Mouse (Mus musculus) Patski (cell line): Measurements from ENCODE around the gene Sox2. TPM values are rescaled to one million over a fixed set of nuclear protein-coding genes. Genes with fewer than 3 reads are reported as not detected.
A peak's percentile ranks its signal among the peaks of the same experiment; 100 is the strongest.

ENCODE experiments used
- ATAC-seq: fragments of 100-300 bp; one replicate; pipeline ENCODE4 v1.8.0; 2021
- CTCF ChIA-PET: fragments of 350-600 bp; sonication (Branson Sonifier 250); formaldehyde crosslinking; loops from one replicate; lab custom pipeline; 2022; ENCODE audit warnings: inconsistent platforms; lab: Charles Lee
- POLR2A ChIA-PET: fragments of 350-600 bp; sonication (Branson Sonifier 250); formaldehyde crosslinking; loops from one replicate; lab custom pipeline; 2022; ENCODE audit warnings: antibody characterized with exemption, inconsistent platforms; lab: Charles Lee
- DNase-seq: peaks from one replicate; pipeline ENCODE4 v3.0.0-alpha.2; 2011; ENCODE audit warnings: low read depth, low spot score
- H3K27me3 ChIP-seq: fragments of 371-371 bp; one replicate; pipeline ENCODE4 v1.5.1; 2021
- CTCF ChIP-seq: fragments of 100-300 bp; IDR thresholded peaks from one replicate; pipeline ENCODE4 v1.5.1; 2021
- in situ Hi-C: fragments of 300-500 bp; cut with MboI; formaldehyde crosslinking; loops from 3 replicates; pipeline ENCODE4 v1.11.1; 2018; ENCODE audit warnings: low pct_unique_long_range_greater_than_20kb, mixed read lengths
- polyA plus RNA-seq: library from polyadenylated mRNA; unstranded; gene quantifications from one replicate; pipeline ENCODE4 v1.2.3, GENCODE M21; 2021

Gene Sox2
- polyA plus RNA-seq, 1 experiment from 2014 or later, result 0.17 TPM

GRCm38 (mm10) chr3:34641756-34642497 is 8.3 kb upstream of the Sox2 start:
- peaks cover 79% of the 10 kb centered on the region for H3K27me3 ChIP-seq
- ChIA-PET CTCF (interaction anchor here (1.6 to 5.0 kb wide), 4 partner anchors 410 to 461 kb away, joined by 3 to 19 read pairs (median 4); no protein-coding TSS in a partner anchor), POLR2A (no interaction called here)
- in situ Hi-C loops, result loop anchor here (5.0 to 10.0 kb wide), 4 partner anchors 307 to 845 kb away; no protein-coding TSS in a partner anchor
- DNase-seq, result no peak
- peak; percentile 12 for ATAC-seq
- TF ChIP-seq CTCF, result no peak

GRCm38 (mm10) chr3:34642498-34642941 is 7.7 kb upstream of the Sox2 start:
- ChIA-PET POLR2A (no interaction called here), CTCF (interaction anchor here (1.6 to 5.0 kb wide), 4 partner anchors 410 to 461 kb away, joined by 3 to 19 read pairs (median 4); no protein-coding TSS in a partner anchor)
- TF ChIP-seq CTCF, result no peak
- peak; percentile 70 for ATAC-seq
- H3K27me3 ChIP-seq, result peaks cover 85% of the 10 kb centered on the region
- in situ Hi-C loops, result loop anchor here (5.0 to 10.0 kb wide), 4 partner anchors 308 to 845 kb away; no protein-coding TSS in a partner anchor
- peak; percentile 44 for DNase-seq

- H3K27me3 ChIP-seq, result peaks cover 85% of the 10 kb centered on the region
- DNase-seq, result no peak
Measured at GRCm38 (mm10) chr3:34643067-34643466, 7.1 kb upstream of the Sox2 start.

GRCm38 (mm10) chr3:34643536-34644115 is 6.6 kb upstream of the Sox2 start:
- ATAC-seq, result no peak
- CTCF ChIA-PET, result interaction anchor here (0.9 to 5.0 kb wide), 5 partner anchors 411 to 459 kb away, joined by 3 to 19 read pairs (median 4); no protein-coding TSS in a partner anchor

More at GRCm38 (mm10) chr3:34643067-34643466, 7.1 kb upstream of the Sox2 start:
- in situ Hi-C loops, result loop anchor here (5.0 to 10.0 kb wide), 4 partner anchors 308 to 844 kb away; no protein-coding TSS in a partner anchor
- CTCF ChIA-PET, result interaction anchor here (1.6 to 5.0 kb wide), 4 partner anchors 411 to 460 kb away, joined by 3 to 19 read pairs (median 4); no protein-coding TSS in a partner anchor
- ATAC-seq, result no peak
- POLR2A ChIA-PET, result interaction anchor here (0.6 to 1.8 kb wide), 2 partner anchors 460 to 717 kb away, joined by 4 to 6 read pairs; no protein-coding TSS in a partner anchor
- TF ChIP-seq CTCF, result no peak

GRCm38 (mm10) chr3:34646169-34646568 is 4.0 kb upstream of the Sox2 start:
- no peak for ATAC-seq
- in situ Hi-C loops, result loop anchor here (5.0 to 10.0 kb wide), 3 partner anchors 311 to 451 kb away; no protein-coding TSS in a partner anchor
- ChIA-PET POLR2A (no interaction called here), CTCF (no interaction called here)
- no peak for TF ChIP-seq CTCF
- DNase-seq, result no peak
- H3K27me3 ChIP-seq, result peaks cover 89% of the 10 kb centered on the region

More at GRCm38 (mm10) chr3:34643536-34644115, 6.6 kb upstream of the Sox2 start:
- no peak for TF ChIP-seq CTCF
- in situ Hi-C loops, result loop anchor here (5.0 to 10.0 kb wide), 4 partner anchors 309 to 844 kb away; no protein-coding TSS in a partner anchor
- H3K27me3 ChIP-seq, result peaks cover 83% of the 10 kb centered on the region
- no peak for DNase-seq
- POLR2A ChIA-PET, result interaction anchor here (0.6 to 1.8 kb wide), 2 partner anchors 459 to 716 kb away, joined by 4 to 6 read pairs; no protein-coding TSS in a partner anchor

GRCm38 (mm10) chr3:34647688-34648087 is 2.5 kb upstream of the Sox2 start:
- DNase-seq (no peak), ATAC-seq (no peak)
- no peak for TF ChIP-seq CTCF
- in situ Hi-C loops, result loop anchor here (5.0 to 10.0 kb wide), 3 partner anchors 313 to 450 kb away; no protein-coding TSS in a partner anchor
- H3K27me3 ChIP-seq, result peaks cover 89% of the 10 kb centered on the region
- ChIA-PET POLR2A (no interaction called here), CTCF (interaction anchor here (0.7 to 2.2 kb wide), 7 partner anchors 9 to 456 kb away, joined by 3 to 6 read pairs (median 3); no protein-coding TSS in a partner anchor)

- peaks cover 89% of the 10 kb centered on the region for H3K27me3 ChIP-seq
- CTCF ChIA-PET, result interaction anchor here (0.9 to 2.2 kb wide), 5 partner anchors 9 to 456 kb away, joined by 3 to 5 read pairs (median 3); no protein-coding TSS in a partner anchor
- in situ Hi-C loops, result loop anchor here (5.0 to 10.0 kb wide), 3 partner anchors 313 to 449 kb away; no protein-coding TSS in a partner anchor
- DNase-seq (no peak), ATAC-seq (no peak)
- POLR2A ChIA-PET, result no interaction called here
- no peak for TF ChIP-seq CTCF
Measured at GRCm38 (mm10) chr3:34648105-34648832, 1.9 kb upstream of the Sox2 start.

GRCm38 (mm10) chr3:34648833-34649719 is 1.1 kb upstream of the Sox2 start:
- TF ChIP-seq CTCF, result no peak
- ChIA-PET CTCF (interaction anchor here (0.6 to 2.2 kb wide), 6 partner anchors 9 to 674 kb away, joined by 3 to 5 read pairs (median 3); no protein-coding TSS in a partner anchor), POLR2A (interaction anchor here (0.6 kb wide), 1 partner anchor 395 kb away, joined by 4 read pairs; no protein-coding TSS in a partner anchor)
- in situ Hi-C loops, result loop anchor here (5.0 to 10.0 kb wide), 3 partner anchors 314 to 448 kb away; no protein-coding TSS in a partner anchor
- ATAC-seq (peak; percentile 11), DNase-seq (no peak)
- H3K27me3 ChIP-seq, result peaks cover 89% of the 10 kb centered on the region
